Comparison of ENCODE assay signal across 8 mouse cellular contexts in the genomic region with DNA sequence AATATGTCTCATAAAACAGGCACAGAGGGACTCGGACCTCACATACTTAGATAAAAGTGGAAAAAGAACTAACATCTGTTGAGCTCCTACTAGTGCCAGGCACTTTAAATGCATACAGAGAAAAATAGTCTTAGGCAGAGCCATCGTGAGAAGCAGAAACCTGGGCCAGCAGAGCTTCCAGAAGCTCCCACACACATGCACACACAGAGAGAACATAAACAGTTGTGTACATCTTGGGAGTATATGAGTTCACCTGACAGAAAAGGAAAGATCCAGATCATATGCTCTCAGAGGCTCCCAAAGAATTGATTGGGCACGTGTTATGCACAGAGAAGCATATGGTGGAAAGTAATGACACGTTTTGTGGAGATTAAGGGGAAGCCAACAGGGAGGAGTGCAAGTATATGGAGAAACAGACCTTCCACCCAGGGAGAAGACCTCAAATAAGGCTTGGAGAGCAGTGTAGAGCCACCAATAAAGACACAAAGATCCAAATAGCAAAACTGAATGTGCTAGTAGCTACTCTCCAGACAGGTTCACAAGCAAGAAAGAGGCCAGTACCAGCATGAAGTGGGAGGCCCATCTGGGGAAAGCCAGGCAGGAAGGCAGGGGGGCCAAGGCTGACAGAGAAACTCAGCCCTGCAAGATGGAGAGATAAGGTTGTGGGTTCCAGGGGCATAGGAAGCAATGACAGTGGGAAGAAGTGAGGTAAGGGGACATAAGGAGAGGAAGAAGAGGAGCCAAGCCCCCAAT. TPM values are rescaled to one million over a fixed set of nuclear protein-coding genes. Genes with fewer than 3 reads are reported as not detected.
A peak's percentile ranks its signal among the peaks of the same experiment; 100 is the strongest.
DNase-seq lines count a peak whose midpoint lies in the region; ATAC-seq and TF ChIP-seq lines count a peak whose summit lies in the region.

No protein-coding gene starts in this region.

- 20% methylated on average over 4 of the region's 4 CpGs for WGBS in bone marrow, adult 2 months
- WGBS in forebrain, embryonic 15.5 days: 40% methylated on average over 4 of the region's 4 CpGs
- 28% methylated on average over 4 of the region's 4 CpGs for WGBS in limb, embryonic 15.5 days
- WGBS in stomach, embryonic 14.5 days: 40% methylated on average over 4 of the region's 4 CpGs

- no peaks in the 10 kb centered on the region for H3K9me3 ChIP-seq in forebrain, embryonic 15.5 days
- no peaks in the 10 kb centered on the region for H3K9me3 ChIP-seq in limb, embryonic 15.5 days
- H3K9me3 ChIP-seq in stomach, embryonic 14.5 days (ENCODE audit: control insufficient read depth, low read depth, low read length): no peaks in the 10 kb centered on the region

- H3K27ac ChIP-seq in bone marrow, adult 2 months (ENCODE audit: control insufficient read depth, insufficient read depth, low read depth, low read length, poor library complexity): no peak overlapping the region
- no peak overlapping the region for H3K27ac ChIP-seq in forebrain, embryonic 15.5 days (replicated peaks)
- peak overlapping the region; percentile 81 for H3K27ac ChIP-seq in limb, embryonic 15.5 days
- H3K27ac ChIP-seq in stomach, embryonic 14.5 days (ENCODE audit: low read length): no peak overlapping the region

- peak overlapping the region; percentile 35 for H3K4me3 ChIP-seq in bone marrow, adult 2 months (replicated peaks; ENCODE audit: control insufficient read depth, low read depth, low read length)
- no peak overlapping the region; the same call in 1 of the 2 replicates for H3K4me3 ChIP-seq in forebrain, embryonic 15.5 days
- peak overlapping the region; percentile 79 for H3K4me3 ChIP-seq in limb, embryonic 15.5 days
- H3K4me3 ChIP-seq in stomach, embryonic 14.5 days (ENCODE audit: low read depth, low read length): peak overlapping the region; percentile 67

- intact Hi-C loops in left cerebral cortex, postnatal 14 days (cut with DNase I): loop anchor here (5.0 to 10.0 kb wide), 2 partner anchors 88 to 484 kb away; no protein-coding TSS in a partner anchor

- H3K36me3 ChIP-seq in forebrain, embryonic 15.5 days: no peaks in the 10 kb centered on the region
- H3K36me3 ChIP-seq in limb, embryonic 15.5 days: no peaks in the 10 kb centered on the region
- no peaks in the 10 kb centered on the region for H3K36me3 ChIP-seq in stomach, embryonic 14.5 days (ENCODE audit: control insufficient read depth, insufficient read depth, low read length)

- H3K4me1 ChIP-seq in bone marrow, adult 2 months (ENCODE audit: control insufficient read depth, insufficient read depth, low read length): no peaks in the 10 kb centered on the region; the same call in 1 of the 2 replicates
- H3K4me1 ChIP-seq in forebrain, embryonic 15.5 days: peaks cover 13% of the 10 kb centered on the region
- peaks cover 14% of the 10 kb centered on the region for H3K4me1 ChIP-seq in limb, embryonic 15.5 days
- 0 out of 2 replicates have a peak, but pooled peaks cover 6% of the 10 kb centered on the region for H3K4me1 ChIP-seq in stomach, embryonic 14.5 days (ENCODE audit: control insufficient read depth, insufficient read depth, low read length)

- H3K9ac ChIP-seq in forebrain, embryonic 15.5 days (replicated peaks): no peak overlapping the region
- H3K9ac ChIP-seq in limb, embryonic 15.5 days: 0 out of 2 replicates have a peak overlapping the region, but pooled peaks have one; percentile 64
- no peak overlapping the region for H3K9ac ChIP-seq in stomach, embryonic 14.5 days (replicated peaks; ENCODE audit: low read depth, low read length)

- peak overlapping the region; percentile 91 for H3K4me2 ChIP-seq in forebrain, embryonic 15.5 days (replicated peaks)
- peak overlapping the region; percentile 71 for H3K4me2 ChIP-seq in limb, embryonic 15.5 days
- peak overlapping the region; percentile 62 for H3K4me2 ChIP-seq in stomach, embryonic 14.5 days (replicated peaks; ENCODE audit: low read depth, low read length)

- TF ChIP-seq POLR2A in bone marrow, adult 2 months (IDR thresholded peaks at IDR 0.05; ENCODE audit: borderline replicate concordance, control insufficient read depth, low read depth, low read length): no peak

- no peak for ATAC-seq in forebrain, embryonic 15.5 days (replicated peaks)
- ATAC-seq in limb, embryonic 15.5 days (ENCODE audit: insufficient number of reproducible peaks, low FRiP score, low TSS enrichment, low read depth): no peak
- no peak for ATAC-seq in stomach, embryonic 14.5 days (ENCODE audit: insufficient number of reproducible peaks, insufficient read depth, low FRiP score, low read depth)

- TF ChIP-seq CTCF in bone marrow, adult 2 months (IDR thresholded peaks at IDR 0.05; ENCODE audit: control insufficient read depth, insufficient read depth, low read length): no peak

- H3K27me3 ChIP-seq in forebrain, embryonic 15.5 days: peaks cover 12% of the 10 kb centered on the region; the same call in 1 of the 2 replicates
- H3K27me3 ChIP-seq in limb, embryonic 15.5 days: no peaks in the 10 kb centered on the region
- no peaks in the 10 kb centered on the region for H3K27me3 ChIP-seq in stomach, embryonic 14.5 days (ENCODE audit: control insufficient read depth, insufficient read depth, low read length)

- peak; percentile 28 to 54 for DNase-seq in left cerebral cortex, postnatal 14 days (ENCODE audit: low spot score in 2 of 2)
- no peak for DNase-seq in left cerebral cortex, adult 11 months (ENCODE audit: low spot score)
- DNase-seq in gastrocnemius, postnatal 4 days (ENCODE audit: low spot score in 2 of 2): no peak
- DNase-seq in gastrocnemius, adult 8-10 months (ENCODE audit: low spot score in 2 of 2): no peak

RNA-seq across cellular contexts. Expression of a gene that starts 2.6 kb away (rescaled TPM):
- 10 to 100 TPM; 40.3 to 43.0 TPM for total RNA-seq in left cerebral cortex, postnatal 14 days (2021)
- 24.2 and 27.3 TPM in 2 replicates for polyA plus RNA-seq in bone marrow, adult 2 months (2011; ENCODE audit: insufficient read depth, insufficient read length, low replicate concordance, missing spikeins)
- polyA plus RNA-seq in forebrain, embryonic 15.5 days (2015; fragmentation: Nextera tagmentation; extraction: Ambion mirVana): 0.72 and 0.74 TPM in 2 replicates
- 11.2 and 13.3 TPM in 2 replicates for polyA plus RNA-seq in limb, embryonic 15.5 days (2015; fragmentation: Nextera tagmentation; extraction: Ambion mirVana)
- 11.2 and 11.3 TPM in 2 replicates for polyA plus RNA-seq in stomach, embryonic 14.5 days (2014; fragmentation: Nextera tagmentation; extraction: Ambion mirVana)
- 10 to 100 TPM; 21.2 to 22.8 TPM for total RNA-seq in gastrocnemius, postnatal 4 days (2021)
- total RNA-seq in gastrocnemius, adult 8-10 months (2022): 10 to 100 TPM; 20.7 to 50.6 (median 28.9) TPM

Comparison
In these comparisons a context has a peak if more than half of its experiments do, and no peak if none do; other contexts are left out.
1. DNase-seq: peak in left cerebral cortex, postnatal 14 days (2 of 2); none in left cerebral cortex, adult 11 months (single experiment), gastrocnemius, postnatal 4 days (0 of 2) and gastrocnemius, adult 8-10 months (0 of 2).
2. Peak in every context shown above with its lines, with median percentiles within 50 percentile points of each other: H3K4me2 ChIP-seq.